Mouse (Mus musculus) ES-E14 (cell line): ENCODE data around the gene Adamtsl3.

Experiments
- CHD2 ChIP-seq: IDR thresholded peaks from 2 replicates; pipeline ENCODE4 v1.6.1; 2014; ENCODE audit warnings: mild to moderate bottlenecking, low read depth, low read length, inconsistent platforms
- HCFC1 ChIP-seq: IDR thresholded peaks from 2 replicates; pipeline ENCODE4 v1.6.1; 2012; ENCODE audit warnings: low read length, inconsistent platforms, borderline replicate concordance; ENCODE audit not compliant: insufficient read depth
- MAFK ChIP-seq: IDR thresholded peaks from 2 replicates; pipeline ENCODE4 v1.6.1; 2014; ENCODE audit warnings: mild to moderate bottlenecking, low read depth, low read length, inconsistent platforms; ENCODE audit not compliant: insufficient read depth
- ZC3H11A ChIP-seq: IDR thresholded peaks from 2 replicates; pipeline ENCODE4 v1.6.1; 2012; ENCODE audit warnings: low read depth, mild to moderate bottlenecking, inconsistent platforms, low read length, borderline replicate concordance
- ZNF384 ChIP-seq: IDR thresholded peaks from 2 replicates; pipeline ENCODE4 v1.6.1; 2012; ENCODE audit warnings: low read depth, low read length, inconsistent platforms

DNA sequence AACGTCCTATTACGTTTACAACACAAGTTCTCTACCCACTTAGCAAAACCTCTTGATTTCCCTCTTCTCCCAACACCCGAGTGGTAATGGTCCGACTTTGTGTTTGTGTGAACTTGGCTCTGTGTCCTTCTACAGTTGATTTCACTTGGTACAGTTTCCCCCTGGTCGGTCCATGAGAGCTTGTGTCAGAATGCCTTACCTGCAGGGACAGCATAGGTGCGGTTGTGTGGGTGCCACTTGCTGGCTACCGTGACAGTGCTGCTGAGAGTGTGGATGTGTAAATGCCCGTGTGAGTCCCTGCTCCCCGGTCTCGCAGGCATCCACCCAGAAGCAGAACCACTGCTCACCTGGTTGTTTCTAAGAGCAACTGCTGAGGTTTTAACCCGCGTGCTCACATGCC, 157.4 kb downstream of the Adamtsl3 start:
- TF ChIP-seq MAFK (no peak), CHD2 (no peak), ZNF384 (no peak), ZC3H11A (no peak), HCFC1 (no peak)
